Mouse (Mus musculus) MEL (cell line): ENCODE measurements around the gene Olfr96. TPM values are rescaled to one million over a fixed set of nuclear protein-coding genes. Genes with fewer than 3 reads are reported as not detected.

Source experiments
- DNase-seq: peaks from one replicate; pipeline ENCODE4 v3.0.0; 2011; ENCODE audit warnings: low read depth, low spot score
- H3K27ac ChIP-seq: 2 replicates; pipeline ENCODE4 v1.5.1; 2012; ENCODE audit warnings: low read depth, mild to moderate bottlenecking, control low read depth, low read length, moderate library complexity; ENCODE audit not compliant: control insufficient read depth
- H3K27me3 ChIP-seq, 2 experiments: fragments of 150-350 bp in 1 of 2; sonication (generic) in 1 of 2; 2 replicates each; pipeline ENCODE4 v1.6.1; 2012; ENCODE audit warnings: low read length in 2 of 2, mild to moderate bottlenecking in 2 of 2, improper control_type of control experiment in 1 of 2, moderate library complexity in 1 of 2; ENCODE audit not compliant: insufficient read depth in 2 of 2, control insufficient read depth in 1 of 2
- H3K36me3 ChIP-seq, 2 experiments: 2 replicates each; pipeline ENCODE4 v1.6.1; 2012 to 2014; ENCODE audit warnings: low read length in 2 of 2, improper control_type of control experiment in 1 of 2, inconsistent platforms in 1 of 2, mild to moderate bottlenecking in 1 of 2; ENCODE audit not compliant: insufficient read depth in 2 of 2, control insufficient read depth in 1 of 2
- H3K4me1 ChIP-seq, 2 experiments: fragments of 150-350 bp in 1 of 2; sonication (generic) in 1 of 2; 2 replicates each; pipeline ENCODE4 v1.6.1; 2012; ENCODE audit warnings: low read length in 2 of 2, improper control_type of control experiment in 1 of 2, mild to moderate bottlenecking in 1 of 2; ENCODE audit not compliant: insufficient read depth in 2 of 2, control insufficient read depth in 1 of 2
- H3K4me3 ChIP-seq, 2 experiments: fragments of 150-350 bp in 1 of 2; sonication (generic) in 1 of 2; 2 replicates each; pipeline ENCODE4 v1.5.1; 2012; ENCODE audit warnings: low read depth in 2 of 2, low read length in 2 of 2, mild to moderate bottlenecking in 2 of 2, moderate library complexity in 2 of 2, control low read depth in 1 of 2, improper control_type of control experiment in 1 of 2; ENCODE audit not compliant: control insufficient read depth in 1 of 2, insufficient read depth in 1 of 2
- H3K79me2 ChIP-seq: 2 replicates; pipeline ENCODE4 v1.6.1; 2012; ENCODE audit warnings: mild to moderate bottlenecking, low read length, moderate library complexity; ENCODE audit not compliant: control insufficient read depth, poor library complexity, insufficient read depth
- H3K9ac ChIP-seq: 2 replicates; pipeline ENCODE4 v1.6.1; 2012; ENCODE audit warnings: low read depth, mild to moderate bottlenecking, control low read depth, low read length, moderate library complexity; ENCODE audit not compliant: control insufficient read depth, poor library complexity, severe bottlenecking
- H3K9me3 ChIP-seq: fragments of 150-350 bp; sonication (generic); replicated peaks from 2 replicates; pipeline ENCODE4 v1.6.1; 2012; ENCODE audit warnings: mild to moderate bottlenecking, low read length, improper control_type of control experiment, moderate library complexity; ENCODE audit not compliant: insufficient read depth
- CHD1 ChIP-seq: IDR thresholded peaks from 2 replicates; pipeline ENCODE4 v1.6.1; 2012; ENCODE audit warnings: low read depth, mild to moderate bottlenecking, inconsistent platforms, low read length, improper control_type of control experiment
- CTCF ChIP-seq, 3 experiments: IDR thresholded peaks in 2 of 3; conservative IDR thresholded peaks in 1 of 3; 2 replicates each; pipeline ENCODE4 v1.5.1; 2011 to 2012; ENCODE audit warnings: low read length in 3 of 3, low read depth in 2 of 3, mild to moderate bottlenecking in 2 of 3, improper control_type of control experiment in 1 of 3, inconsistent platforms in 1 of 3, mixed read lengths in 1 of 3, moderate library complexity in 1 of 3; ENCODE audit not compliant: control insufficient read depth in 1 of 3, insufficient read depth in 1 of 3, poor library complexity in 1 of 3, severe bottlenecking in 1 of 3
- E2F4 ChIP-seq: IDR thresholded peaks from 2 replicates; pipeline ENCODE4 v1.6.1; 2011; ENCODE audit warnings: low read depth, low read length, improper control_type of control experiment, borderline replicate concordance
- ELF1 ChIP-seq: IDR thresholded peaks from 2 replicates; pipeline ENCODE4 v1.6.1; 2014; ENCODE audit warnings: low read depth, mild to moderate bottlenecking, inconsistent platforms, low read length, improper control_type of control experiment, moderate library complexity
- EP300 ChIP-seq, 2 experiments: IDR thresholded peaks; 2 replicates each; pipeline ENCODE4 v1.6.1; 2011; ENCODE audit warnings: improper control_type of control experiment in 2 of 2, low read length in 2 of 2, low read depth in 1 of 2, mild to moderate bottlenecking in 1 of 2
- GABPA ChIP-seq: IDR thresholded peaks from 2 replicates; pipeline ENCODE4 v1.6.1; 2012; ENCODE audit warnings: low read depth, mild to moderate bottlenecking, inconsistent platforms, low read length, improper control_type of control experiment, moderate library complexity
- GATA1 ChIP-seq: IDR thresholded peaks from 2 replicates; pipeline ENCODE4 v1.6.1; 2011; ENCODE audit warnings: low read depth, low read length, improper control_type of control experiment
- MAZ ChIP-seq: IDR thresholded peaks from 2 replicates; pipeline ENCODE4 v1.6.1; 2012; ENCODE audit warnings: low read depth, mild to moderate bottlenecking, inconsistent platforms, low read length, improper control_type of control experiment
- NELFE ChIP-seq: IDR thresholded peaks from 2 replicates; pipeline ENCODE4 v1.6.1; 2011; ENCODE audit warnings: low read depth, low read length, improper control_type of control experiment
- POLR2A ChIP-seq, 2 experiments: IDR thresholded peaks; 2 replicates each; pipeline ENCODE4 v1.6.1; 2011 to 2012; ENCODE audit warnings: low read length in 2 of 2, mild to moderate bottlenecking in 2 of 2, control low read depth in 1 of 2, improper control_type of control experiment in 1 of 2, low read depth in 1 of 2, moderate library complexity in 1 of 2; ENCODE audit not compliant: control insufficient read depth in 1 of 2, insufficient read depth in 1 of 2, poor library complexity in 1 of 2
- POLR2AphosphoS2 ChIP-seq: IDR thresholded peaks from 2 replicates; pipeline ENCODE4 v1.6.1; 2011; ENCODE audit warnings: low read length, improper control_type of control experiment
- POLR2AphosphoS5 ChIP-seq: IDR thresholded peaks from 2 replicates; pipeline ENCODE4 v1.6.1; 2012; ENCODE audit warnings: low read depth, borderline replicate concordance, mild to moderate bottlenecking, inconsistent platforms, low read length, moderate library complexity, mixed read lengths
- RAD21 ChIP-seq: IDR thresholded peaks from 2 replicates; pipeline ENCODE4 v1.6.1; 2011; ENCODE audit warnings: mild to moderate bottlenecking, low read depth, low read length, improper control_type of control experiment
- RCOR1 ChIP-seq: IDR thresholded peaks from 2 replicates; pipeline ENCODE4 v1.6.1; 2012; ENCODE audit warnings: low read depth, mild to moderate bottlenecking, inconsistent platforms, low read length, improper control_type of control experiment
- TAL1 ChIP-seq: IDR thresholded peaks from 2 replicates; pipeline ENCODE4 v1.6.1; 2012; ENCODE audit warnings: mild to moderate bottlenecking, inconsistent platforms, low read length, moderate library complexity, mixed read lengths
- TBP ChIP-seq: IDR thresholded peaks from 2 replicates; pipeline ENCODE4 v1.8.0; 2011; ENCODE audit warnings: low read depth, low read length, improper control_type of control experiment
- TCF12 ChIP-seq: IDR thresholded peaks from 2 replicates; pipeline ENCODE4 v1.6.1; 2014; ENCODE audit warnings: low read depth, mild to moderate bottlenecking, inconsistent platforms, low read length, improper control_type of control experiment, moderate library complexity
- UBTF ChIP-seq: IDR thresholded peaks from 2 replicates; pipeline ENCODE4 v1.6.1; 2012; ENCODE audit warnings: low read depth, mild to moderate bottlenecking, inconsistent platforms, low read length, improper control_type of control experiment, moderate library complexity, borderline replicate concordance; ENCODE audit not compliant: insufficient read depth
- USF1 ChIP-seq: IDR thresholded peaks from 2 replicates; pipeline ENCODE4 v1.6.1; 2014; ENCODE audit warnings: low read depth, mild to moderate bottlenecking, inconsistent platforms, low read length, improper control_type of control experiment, moderate library complexity
- USF2 ChIP-seq, 2 experiments: IDR thresholded peaks; 2 replicates each; pipeline ENCODE4 v1.6.1; 2011 to 2012; ENCODE audit warnings: improper control_type of control experiment in 2 of 2, low read length in 2 of 2, borderline replicate concordance in 1 of 2, inconsistent platforms in 1 of 2, low read depth in 1 of 2, mild to moderate bottlenecking in 1 of 2; ENCODE audit not compliant: insufficient read depth in 1 of 2
- ZMIZ1 ChIP-seq: IDR thresholded peaks from 2 replicates; pipeline ENCODE4 v1.6.1; 2012; ENCODE audit warnings: low read depth, mild to moderate bottlenecking, inconsistent platforms, low read length, improper control_type of control experiment, moderate library complexity
- ZNF384 ChIP-seq: IDR thresholded peaks from 2 replicates; pipeline ENCODE4 v1.6.1; 2012; ENCODE audit warnings: low read depth, mild to moderate bottlenecking, inconsistent platforms, low read length, improper control_type of control experiment
- polyA plus RNA-seq, 2 experiments: library from polyadenylated mRNA; stranded (reverse) in 1 of 2; unstranded in 1 of 2; fragments of >175 nt in 1 of 2; fragments of >200 nt in 1 of 2; gene quantifications; 2 replicates each; pipeline versions ENCODE4 v1.2.1 to v1.2.4; 2012; ENCODE audit warnings: low replicate concordance in 2 of 2, low read depth in 1 of 2; ENCODE audit not compliant: insufficient read length in 2 of 2, insufficient read depth in 1 of 2, missing spikeins in 1 of 2
- total RNA-seq: library from RNA; depleted of rRNA; stranded (reverse); fragments of 300-350 nt; gene quantifications from 2 replicates; pipeline ENCODE4 v1.2.3, GENCODE M21; 2012

The Olfr96 gene
- total and polyA plus RNA-seq, 3 experiments: not detected

DNA sequence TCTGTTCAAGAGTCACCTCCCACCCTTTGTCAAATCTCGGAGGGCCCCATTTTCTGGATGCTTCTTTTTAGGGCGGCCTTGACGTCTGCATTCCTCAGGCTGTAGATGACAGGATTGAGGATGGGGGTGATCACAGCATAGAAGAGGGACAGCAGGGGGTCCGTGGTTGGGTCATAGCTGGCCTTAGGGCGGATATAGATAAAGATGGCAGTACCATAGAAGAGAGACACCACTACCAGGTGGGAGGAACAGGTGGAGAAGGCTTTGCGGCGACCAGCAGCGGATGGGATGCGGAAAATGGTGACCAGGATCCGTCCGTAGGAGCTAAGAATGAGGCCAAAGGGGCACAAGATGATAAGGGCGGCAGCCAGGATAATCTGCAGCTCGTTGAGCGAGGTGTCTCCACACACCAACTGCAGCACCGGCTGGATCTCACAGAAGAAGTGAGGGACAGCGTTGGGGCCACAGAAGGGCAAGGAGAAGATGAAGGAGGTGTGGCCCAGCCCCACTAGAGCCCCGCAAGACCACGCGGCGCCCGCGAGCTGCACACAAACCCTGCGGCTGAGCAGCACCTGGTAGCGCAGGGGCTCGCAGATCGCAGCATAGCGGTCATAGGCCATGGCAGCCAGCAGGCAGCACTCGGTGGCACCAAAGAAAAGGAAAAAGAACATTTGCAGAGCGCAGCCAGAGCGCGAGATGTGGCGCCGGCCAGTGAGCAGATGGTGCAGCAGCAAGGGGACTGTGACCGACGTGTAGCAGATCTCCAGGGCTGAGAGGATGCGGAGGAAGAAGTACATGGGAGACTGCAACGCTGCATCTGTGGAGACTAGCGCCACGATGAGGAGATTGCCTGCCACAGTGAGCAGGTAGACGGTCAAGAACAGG lies 8.8 kb upstream of the Olfr96 start:
- no peak overlapping the region for H3K9ac ChIP-seq
- H3K27ac ChIP-seq: no peak overlapping the region
- no peak overlapping the region for H3K4me3 ChIP-seq
- DNase-seq: no peak
- peaks cover 0 to 5% of the 10 kb centered on the region in 2 experiments; a peak in 3 of 4 replicates for H3K27me3 ChIP-seq
- no peaks in the 10 kb centered on the region for H3K36me3 ChIP-seq
- H3K79me2 ChIP-seq: no peaks in the 10 kb centered on the region
- TF ChIP-seq GATA1 (no peak), UBTF (no peak), POLR2AphosphoS2 (no peak), POLR2AphosphoS5 (no peak), E2F4 (no peak), USF2 (IDR thresholded peaks at IDR 0.05; ENCODE audit: borderline replicate concordance in 1 of 2, insufficient read depth in 1 of 2, low read depth in 1 of 2, low read length in 2 of 2) (no peak), ZNF384 (no peak), RCOR1 (no peak), ZMIZ1 (no peak), ELF1 (no peak), RAD21 (no peak), NELFE (no peak), TCF12 (no peak), MAZ (no peak), POLR2A (IDR thresholded peaks at IDR 0.05; ENCODE audit: control insufficient read depth in 1 of 2, insufficient read depth in 1 of 2, low read depth in 1 of 2, low read length in 2 of 2, poor library complexity in 1 of 2) (no peak), TAL1 (no peak), CTCF (IDR thresholded peaks at IDR 0.05 in 2 of 3, conservative IDR thresholded peaks at IDR 0.05 in 1 of 3; ENCODE audit: control insufficient read depth in 1 of 3, insufficient read depth in 1 of 3, low read depth in 2 of 3, low read length in 3 of 3, poor library complexity in 1 of 3, severe bottlenecking in 1 of 3) (no peak), GABPA (no peak), CHD1 (no peak), EP300 (IDR thresholded peaks at IDR 0.05; ENCODE audit: low read depth in 1 of 2, low read length in 2 of 2) (no peak)
- no peaks in the 10 kb centered on the region for H3K9me3 ChIP-seq
- H3K4me1 ChIP-seq: no peaks in the 10 kb centered on the region

- Histone ChIP-seq H3K79me2 (no peaks in the 10 kb centered on the region), H3K36me3 (no peaks in the 10 kb centered on the region), H3K9ac (no peak within 1 kb of the TSS), H3K4me1 (no peaks in the 10 kb centered on the region), H3K4me3 (no peak within 1 kb of the TSS), H3K27ac (no peak within 1 kb of the TSS), H3K9me3 (no peaks in the 10 kb centered on the region), H3K27me3 (peaks cover 0 to 5% of the 10 kb centered on the region in 2 experiments; a peak in 3 of 4 replicates)
- no peak for DNase-seq
- TF ChIP-seq ELF1: no peak
- TF ChIP-seq TBP: no peak
- no peak for TF ChIP-seq USF1
These were observed 6.9 kb upstream of the Olfr96 start, which contains the start of gene Olfr95 for GRCm38 (mm10) chr17:37213018-37213417. Gene Olfr95 (minus strand): TSS chr17:37213118.
